Mouse (Mus musculus) limb, embryonic 11.5 days (tissue): ENCODE results near the gene Miga2. TPM values are rescaled to one million over a fixed set of nuclear protein-coding genes. Genes with fewer than 3 reads are reported as not detected.

Source experiments
- ATAC-seq: fragments of 200-750 bp; cut with Nextera tagmentation; 2 replicates; pipeline ENCODE4 v1.8.0; 2017; ENCODE audit warnings: low read depth; ENCODE audit not compliant: insufficient number of reproducible peaks, low FRiP score, low TSS enrichment
- DNase-seq: peaks from one replicate; pipeline ENCODE4 v3.0.0-alpha.2; 2015; ENCODE audit warnings: low spot score
- H3K27ac ChIP-seq: fragments of 300-500 bp; sonication (generic); replicated peaks from 2 replicates; pipeline ENCODE4 v1.5.1; 2014; ENCODE audit warnings: low read depth, mild to moderate bottlenecking, low read length
- H3K27me3 ChIP-seq: fragments of 300-500 bp; sonication (generic); 2 replicates; pipeline ENCODE4 v1.6.1; 2014; ENCODE audit warnings: mild to moderate bottlenecking, low read length, mixed read lengths; ENCODE audit not compliant: control insufficient read depth, insufficient read depth
- H3K36me3 ChIP-seq: fragments of 300-500 bp; sonication (generic); 2 replicates; pipeline ENCODE4 v1.6.1; 2014; ENCODE audit warnings: mild to moderate bottlenecking, low read length, moderate library complexity, mixed read lengths; ENCODE audit not compliant: control insufficient read depth, insufficient read depth
- H3K4me1 ChIP-seq: fragments of 300-500 bp; sonication (generic); 2 replicates; pipeline ENCODE4 v1.6.1; 2014; ENCODE audit warnings: low read length, mixed read lengths; ENCODE audit not compliant: control insufficient read depth, insufficient read depth
- H3K4me2 ChIP-seq: fragments of 300-500 bp; sonication (generic); 2 replicates; pipeline ENCODE4 v1.6.1; 2014; ENCODE audit warnings: low read depth, mild to moderate bottlenecking, moderate library complexity; ENCODE audit not compliant: severe bottlenecking
- H3K4me3 ChIP-seq: fragments of 300-500 bp; sonication (generic); 2 replicates; pipeline ENCODE4 v1.5.1; 2014; ENCODE audit warnings: low read depth, low read length
- H3K9ac ChIP-seq: fragments of 300-500 bp; sonication (generic); 2 replicates; pipeline ENCODE4 v1.6.1; 2014; ENCODE audit warnings: mild to moderate bottlenecking, low read length
- H3K9me3 ChIP-seq: fragments of 300-500 bp; sonication (generic); 2 replicates; pipeline ENCODE4 v1.6.1; 2016; ENCODE audit warnings: low read length; ENCODE audit not compliant: control insufficient read depth
- WGBS: fragments of 180-500 bp; shearing (Covaris S2); extraction: QIAGEN DNeasy Blood & Tissue Kit; methylation state at CpG from one replicate; pipeline ENCODE4 v1.1.7; 2014; 5-methylcytosine and 5-hydroxymethylcytosine counted together
- polyA plus RNA-seq: library from polyadenylated mRNA; unstranded; fragments of >200 nt; fragmentation: Nextera tagmentation; extraction: Ambion mirVana; gene quantifications from 2 replicates; pipeline ENCODE4 v1.2.1, GENCODE M21; 2014

The Miga2 gene
- polyA plus RNA-seq, 1 experiment from 2014 or later: 20.1 TPM

- ATAC-seq (no peak), DNase-seq (no peak)
- peaks cover 16% of the 10 kb centered on the region for H3K36me3 ChIP-seq
- 93% methylated on average over 7 of the region's 7 CpGs for WGBS
- no peak overlapping the region for H3K4me2 ChIP-seq
- no peaks in the 10 kb centered on the region for H3K27me3 ChIP-seq
- H3K4me3 ChIP-seq: no peak overlapping the region
- H3K4me1 ChIP-seq: peaks cover 11% of the 10 kb centered on the region
- H3K9ac ChIP-seq: no peak overlapping the region; the same call in 1 of the 2 replicates
- H3K9me3 ChIP-seq: 0 out of 2 replicates have a peak, but pooled peaks cover 2% of the 10 kb centered on the region
- H3K27ac ChIP-seq: no peak overlapping the region
Measured at GRCm38 (mm10) chr2:30395757-30396156, 31.7 kb downstream of the Miga2 start.

- no peak overlapping the region for H3K4me2 ChIP-seq
- peak overlapping the region; percentile 23; the same call in 1 of the 2 replicates for H3K9ac ChIP-seq
- ATAC-seq: no peak
- no peak overlapping the region for H3K27ac ChIP-seq
- H3K9me3 ChIP-seq: 0 out of 2 replicates have a peak, but pooled peaks cover 2% of the 10 kb centered on the region
- 91% methylated on average over 7 of the region's 7 CpGs for WGBS
- DNase-seq: no peak
- H3K4me3 ChIP-seq: no peak overlapping the region
- H3K4me1 ChIP-seq: peaks cover 10% of the 10 kb centered on the region
- H3K27me3 ChIP-seq: no peaks in the 10 kb centered on the region
- peaks cover 16% of the 10 kb centered on the region for H3K36me3 ChIP-seq
Measured at GRCm38 (mm10) chr2:30396246-30396645, 32.2 kb downstream of the Miga2 start.

DNA sequence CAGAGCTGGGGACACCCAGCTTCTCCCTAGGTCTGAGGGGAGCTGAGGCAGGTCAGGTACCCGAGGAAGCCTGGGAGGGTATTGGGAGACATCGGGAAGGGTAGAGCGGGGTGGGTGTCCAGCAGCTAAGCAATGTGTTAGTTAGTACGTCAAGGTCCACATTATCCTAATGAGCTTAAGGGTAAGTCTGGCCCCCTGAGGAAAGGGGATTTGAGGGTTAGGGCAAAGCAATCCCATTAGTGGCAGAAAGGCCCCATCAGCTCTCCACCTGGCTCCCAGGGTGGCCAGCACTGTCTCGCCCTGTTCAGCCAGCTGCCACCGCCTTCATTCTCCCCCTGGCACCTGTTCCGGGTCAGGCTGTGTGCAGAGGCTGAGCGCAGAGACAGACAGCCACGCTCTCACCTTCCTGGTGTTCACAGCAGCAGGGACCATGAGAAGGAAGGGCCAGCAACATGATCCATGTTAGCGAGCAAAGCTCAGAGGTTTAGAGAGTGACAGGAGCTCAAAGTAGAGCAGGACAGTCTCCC is 34.0 kb downstream of the Miga2 start:
- H3K4me2 ChIP-seq: no peak overlapping the region
- H3K27ac ChIP-seq: no peak overlapping the region
- ATAC-seq (no peak), DNase-seq (no peak)
- no peak overlapping the region for H3K4me3 ChIP-seq
- H3K9ac ChIP-seq: no peak overlapping the region
- 85% methylated on average over 10 of the region's 10 CpGs for WGBS
- peaks cover 6% of the 10 kb centered on the region for H3K4me1 ChIP-seq
- H3K27me3 ChIP-seq: no peaks in the 10 kb centered on the region
- no peaks in the 10 kb centered on the region for H3K9me3 ChIP-seq
- H3K36me3 ChIP-seq: peaks cover 22% of the 10 kb centered on the region

- Histone ChIP-seq H3K9me3 (no peaks in the 10 kb centered on the region), H3K27me3 (no peaks in the 10 kb centered on the region), H3K4me3 (no peak overlapping the region), H3K4me1 (no peaks in the 10 kb centered on the region), H3K36me3 (peaks cover 22% of the 10 kb centered on the region), H3K4me2 (no peak overlapping the region), H3K9ac (no peak overlapping the region), H3K27ac (no peak overlapping the region)
- 72% methylated on average over 20 of the region's 20 CpGs for WGBS
- ATAC-seq (no peak), DNase-seq (no peak)
Measured at GRCm38 (mm10) chr2:30399191-30400171, 35.4 kb downstream of the Miga2 start.

- no peak for ATAC-seq
- no peaks in the 10 kb centered on the region for H3K9me3 ChIP-seq
- DNase-seq: no peak
- no peak overlapping the region for H3K27ac ChIP-seq
- no peaks in the 10 kb centered on the region for H3K27me3 ChIP-seq
- H3K4me3 ChIP-seq: no peak overlapping the region
- H3K4me2 ChIP-seq: no peak overlapping the region
- no peaks in the 10 kb centered on the region for H3K4me1 ChIP-seq
- H3K9ac ChIP-seq: no peak overlapping the region
- WGBS: 75% methylated on average over 1 of the region's 1 CpGs
- peaks cover 20% of the 10 kb centered on the region for H3K36me3 ChIP-seq
Measured at GRCm38 (mm10) chr2:30401581-30401980, 37.5 kb downstream of the Miga2 start.

- Histone ChIP-seq H3K27ac (no peak overlapping the region), H3K9me3 (no peaks in the 10 kb centered on the region), H3K36me3 (peaks cover 17% of the 10 kb centered on the region), H3K4me2 (no peak overlapping the region), H3K27me3 (no peaks in the 10 kb centered on the region), H3K9ac (no peak overlapping the region), H3K4me3 (no peak overlapping the region), H3K4me1 (no peaks in the 10 kb centered on the region)
- ATAC-seq: no peak
- DNase-seq: no peak
- WGBS: 92% methylated on average over 9 of the region's 9 CpGs
Measured at GRCm38 (mm10) chr2:30402351-30402826, 38.4 kb downstream of the Miga2 start.

DNA sequence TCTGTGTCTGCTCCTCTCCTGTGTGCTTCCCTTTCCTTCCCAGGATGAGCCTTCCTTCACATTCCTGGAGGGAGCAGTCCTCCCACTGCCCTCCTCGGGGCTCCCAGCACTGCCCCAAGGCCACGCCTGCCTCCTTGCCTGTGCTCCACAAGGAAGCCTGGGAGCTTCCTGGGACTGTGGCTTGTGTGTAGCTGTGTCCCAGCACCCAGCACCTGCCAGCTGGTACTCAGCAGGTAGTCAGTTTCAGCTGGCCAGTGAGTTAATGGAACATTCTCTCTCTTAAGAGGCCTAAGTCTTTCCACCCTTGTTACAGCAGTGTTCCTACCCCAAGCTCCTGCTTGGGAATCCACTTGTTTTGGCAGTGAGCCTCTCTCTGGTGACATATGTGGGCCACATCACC is 38.8 kb downstream of the Miga2 start:
- H3K27me3 ChIP-seq: no peaks in the 10 kb centered on the region
- no peak overlapping the region for H3K9ac ChIP-seq
- no peak for ATAC-seq
- 56% methylated on average over 2 of the region's 2 CpGs for WGBS
- no peak overlapping the region for H3K4me3 ChIP-seq
- H3K9me3 ChIP-seq: no peaks in the 10 kb centered on the region
- no peak for DNase-seq
- no peaks in the 10 kb centered on the region for H3K4me1 ChIP-seq
- no peak overlapping the region for H3K27ac ChIP-seq
- peaks cover 14% of the 10 kb centered on the region for H3K36me3 ChIP-seq
- no peak overlapping the region for H3K4me2 ChIP-seq

DNA sequence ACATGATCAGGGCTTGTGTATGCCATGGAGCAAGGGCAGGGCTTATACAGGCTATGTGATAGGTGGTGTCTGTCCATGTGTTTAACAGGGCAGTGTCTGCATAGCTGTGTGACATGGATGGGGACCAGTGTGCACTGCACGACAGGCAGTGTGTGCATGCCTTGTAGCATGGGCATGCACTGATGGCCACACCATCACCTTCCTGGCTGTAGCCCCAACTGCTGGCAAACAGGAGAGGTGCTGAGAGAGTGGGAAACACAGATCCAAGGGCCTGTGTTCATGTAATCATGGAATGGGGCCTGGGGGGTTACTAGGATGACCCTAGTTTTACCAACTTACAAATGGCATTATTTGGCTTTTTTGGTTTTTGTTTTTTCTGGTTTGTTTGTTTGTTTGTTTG is 39.8 kb downstream of the Miga2 start:
- no peak overlapping the region for H3K9ac ChIP-seq
- H3K4me1 ChIP-seq: no peaks in the 10 kb centered on the region
- H3K27me3 ChIP-seq: no peaks in the 10 kb centered on the region
- no peaks in the 10 kb centered on the region for H3K9me3 ChIP-seq
- 82% methylated on average over 1 of the region's 1 CpGs for WGBS
- H3K27ac ChIP-seq: no peak overlapping the region
- no peak overlapping the region for H3K4me3 ChIP-seq
- no peak overlapping the region for H3K4me2 ChIP-seq
- H3K36me3 ChIP-seq: peaks cover 13% of the 10 kb centered on the region
- DNase-seq (no peak), ATAC-seq (no peak)
